Mouse (Mus musculus) WW6 (cell line): ENCODE measurements around the gene Gsta2.
"Not testable (repeated sequence)": the region's sequence is repeated elsewhere in the genome, so short reads cannot be mapped to it uniquely, and the experiment has no call there.

Source experiments
- DNase-seq: peaks from one replicate; pipeline ENCODE4 v3.0.0-alpha.2; 2013; ENCODE audit warnings: low read depth, low spot score

The Gsta2 gene

DNA sequence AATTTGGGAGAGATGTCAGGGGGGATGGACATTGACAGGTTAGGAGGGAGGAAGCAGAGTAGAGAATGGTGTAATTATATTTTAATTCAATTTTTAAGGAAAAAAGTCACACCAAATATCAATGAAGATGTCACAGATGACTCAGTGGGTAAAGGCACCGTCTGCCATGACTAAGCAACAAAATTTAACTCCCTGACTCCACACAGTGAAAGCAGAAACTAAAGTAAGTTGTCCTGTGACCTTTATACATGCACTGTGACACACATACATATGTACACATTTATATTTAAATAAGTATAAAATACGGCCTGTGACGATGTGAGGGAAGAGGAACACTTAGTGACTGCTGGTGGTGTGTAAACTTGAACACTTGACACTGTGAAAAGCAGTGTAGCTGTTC lies 47.5 kb downstream of the Gsta2 start:
- DNase-seq: not testable (repeated sequence)

DNA sequence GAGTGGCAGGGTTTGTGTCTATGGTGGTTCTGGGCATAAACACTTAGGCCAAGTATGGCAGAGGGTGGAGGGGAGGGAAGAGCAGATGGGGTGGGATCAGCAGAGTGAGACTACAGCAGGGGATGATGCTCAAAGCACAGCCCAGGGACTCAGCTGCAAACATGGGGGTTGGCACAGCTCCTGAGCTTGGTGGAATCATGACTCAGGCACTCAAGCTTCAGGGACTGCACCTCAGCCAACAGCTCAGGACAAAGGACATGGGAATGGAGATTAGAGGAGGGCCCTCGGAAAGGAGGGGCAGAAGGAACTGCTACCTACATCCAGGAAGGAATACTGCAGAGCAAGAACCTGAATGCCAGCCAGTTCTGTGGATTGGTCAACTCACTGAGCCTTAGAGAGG lies 56.4 kb downstream of the Gsta2 start:
- not testable (repeated sequence) for DNase-seq

DNA sequence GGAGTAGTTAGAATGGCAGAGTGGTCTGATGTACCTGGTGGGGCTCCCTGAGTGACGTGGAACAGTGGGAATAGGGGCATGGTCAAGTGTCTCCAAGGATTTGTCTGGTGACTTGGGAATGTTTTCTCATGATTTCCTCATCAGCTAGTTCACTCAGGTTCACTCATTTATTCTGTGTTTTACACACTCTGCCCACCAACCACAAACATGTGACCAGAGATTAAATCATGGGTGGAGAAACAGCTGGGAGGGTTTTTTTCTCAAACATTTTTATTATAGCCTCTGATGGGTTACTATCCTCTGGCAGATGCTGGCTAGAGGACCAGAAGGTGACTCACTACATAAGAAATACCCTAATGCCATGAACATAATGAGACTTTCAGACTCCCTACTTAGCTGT lies 57.4 kb downstream of the Gsta2 start:
- DNase-seq: no peak

DNA sequence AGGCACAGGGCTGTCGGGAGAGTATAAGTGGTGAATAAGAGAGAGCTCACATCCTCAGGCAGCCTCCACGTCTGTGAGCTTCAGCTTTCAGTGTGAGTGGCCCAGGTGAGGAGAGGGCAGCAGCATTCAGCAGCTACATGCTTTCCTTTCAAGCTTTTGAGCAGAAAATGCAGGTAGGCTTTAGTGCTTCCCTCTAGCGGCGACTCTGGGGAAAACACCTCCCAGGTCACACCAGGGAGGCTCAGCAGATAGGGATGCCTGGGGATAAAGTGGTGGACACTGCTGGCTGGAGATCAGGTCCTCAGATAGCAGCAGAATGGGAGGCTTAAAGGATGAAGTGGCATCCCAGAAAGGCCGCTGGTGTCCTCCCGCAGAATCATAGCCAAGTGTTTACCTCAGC lies 59.5 kb downstream of the Gsta2 start:
- peak; percentile 33 for DNase-seq

DNA sequence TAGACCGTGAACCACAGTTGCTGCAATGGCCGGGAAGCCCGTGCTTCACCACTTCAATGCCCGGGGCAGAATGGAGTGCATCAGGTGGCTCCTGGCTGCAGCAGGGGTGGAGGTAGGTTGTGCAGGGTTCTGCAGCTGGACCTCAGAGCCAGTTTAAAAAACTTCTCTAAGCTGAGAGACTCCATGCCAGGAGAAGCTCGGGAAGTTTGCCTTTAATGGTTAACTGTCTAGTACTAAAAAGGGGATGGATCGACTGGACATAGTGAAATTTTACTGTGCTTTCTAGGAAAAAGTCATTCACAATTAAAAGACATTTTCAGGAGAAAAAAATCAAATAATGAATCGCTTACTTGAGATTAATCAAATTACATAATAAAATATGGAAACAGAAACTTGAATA lies 60.8 kb downstream of the Gsta2 start:
- DNase-seq: not testable (repeated sequence)

DNA sequence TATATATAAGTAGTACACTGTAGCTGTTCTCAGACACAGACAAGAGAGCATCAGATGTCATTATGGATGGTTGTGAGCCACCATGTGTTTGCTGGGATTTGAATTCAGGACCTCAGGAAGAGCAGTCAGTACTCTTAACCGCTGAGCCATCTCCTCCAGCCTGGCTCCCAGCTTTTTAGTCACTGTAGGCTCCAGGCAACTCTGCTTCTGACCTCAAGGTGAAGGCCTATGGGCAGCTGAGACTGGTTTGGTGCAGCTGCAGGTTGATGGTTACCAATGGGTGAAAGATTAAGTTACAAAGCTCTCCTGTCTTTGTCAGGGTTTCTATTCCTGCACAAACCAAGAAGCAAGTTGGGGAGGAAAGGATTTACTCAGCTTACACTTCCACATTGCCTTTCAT lies 61.9 kb downstream of the Gsta2 start:
- DNase-seq: not testable (repeated sequence)

DNA sequence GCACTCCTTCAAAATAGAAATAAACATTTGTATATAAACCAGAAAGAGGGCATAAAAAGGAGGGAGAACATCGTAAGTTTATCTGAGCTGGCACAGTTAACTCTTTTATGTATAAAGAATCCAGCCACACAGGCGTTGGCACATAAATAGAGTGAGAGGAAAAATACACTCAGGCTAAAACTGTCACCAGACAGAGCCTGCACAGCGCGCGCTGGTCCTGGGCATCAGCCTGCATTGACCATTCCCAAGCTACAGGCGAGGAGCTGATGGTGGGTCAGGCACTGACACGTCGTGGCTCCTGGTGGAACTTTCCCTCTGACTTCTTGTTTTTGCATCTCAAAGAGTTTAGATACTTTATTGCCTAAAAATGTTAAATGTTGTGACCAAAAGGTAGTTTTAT lies 63.1 kb downstream of the Gsta2 start:
- DNase-seq: not testable (repeated sequence)

DNA sequence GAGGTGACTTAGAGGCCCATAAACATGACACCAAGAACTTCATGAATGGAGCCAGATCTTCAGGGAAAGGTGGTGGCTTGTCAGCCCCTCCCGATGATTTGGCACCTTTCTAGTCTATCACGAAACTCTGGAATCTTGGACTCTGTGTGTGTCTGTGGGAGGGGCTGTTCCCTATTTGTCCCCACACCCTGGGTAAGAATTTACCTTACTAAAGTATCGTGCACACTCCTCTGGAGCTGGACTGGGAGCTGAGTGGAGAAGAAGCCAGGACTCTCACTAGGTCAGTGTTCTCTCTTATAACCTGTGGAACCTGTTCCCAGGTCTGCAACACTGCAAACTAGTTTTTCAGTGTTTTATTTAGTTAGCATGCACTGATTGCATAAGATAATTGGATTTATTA lies 65.9 kb downstream of the Gsta2 start, which contains the start of gene Gm10639:
Gene Gm10639 (plus strand): TSS at position 201 of the 400 bp plus-strand sequence.
- not testable (repeated sequence) for DNase-seq

DNA sequence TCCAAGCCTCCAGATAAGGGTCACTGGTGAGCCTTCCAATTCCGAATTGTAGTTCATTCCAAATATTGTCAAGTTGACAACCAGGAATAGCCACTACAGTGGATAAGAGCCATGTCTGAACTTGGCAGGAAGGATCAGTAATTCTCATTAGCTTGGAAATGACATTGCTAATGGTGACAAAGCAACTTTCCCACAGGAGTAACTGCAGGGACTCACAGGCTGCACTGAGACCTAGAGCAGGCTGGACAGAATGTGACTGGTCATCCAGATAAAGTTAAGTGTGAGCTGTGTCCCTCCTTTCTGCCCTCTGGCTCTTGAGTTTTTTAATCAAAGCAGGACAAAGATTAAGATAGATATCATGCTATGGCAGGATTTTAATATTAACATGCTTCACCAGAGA lies 66.5 kb downstream of the Gsta2 start:
- DNase-seq: not testable (repeated sequence)

DNA sequence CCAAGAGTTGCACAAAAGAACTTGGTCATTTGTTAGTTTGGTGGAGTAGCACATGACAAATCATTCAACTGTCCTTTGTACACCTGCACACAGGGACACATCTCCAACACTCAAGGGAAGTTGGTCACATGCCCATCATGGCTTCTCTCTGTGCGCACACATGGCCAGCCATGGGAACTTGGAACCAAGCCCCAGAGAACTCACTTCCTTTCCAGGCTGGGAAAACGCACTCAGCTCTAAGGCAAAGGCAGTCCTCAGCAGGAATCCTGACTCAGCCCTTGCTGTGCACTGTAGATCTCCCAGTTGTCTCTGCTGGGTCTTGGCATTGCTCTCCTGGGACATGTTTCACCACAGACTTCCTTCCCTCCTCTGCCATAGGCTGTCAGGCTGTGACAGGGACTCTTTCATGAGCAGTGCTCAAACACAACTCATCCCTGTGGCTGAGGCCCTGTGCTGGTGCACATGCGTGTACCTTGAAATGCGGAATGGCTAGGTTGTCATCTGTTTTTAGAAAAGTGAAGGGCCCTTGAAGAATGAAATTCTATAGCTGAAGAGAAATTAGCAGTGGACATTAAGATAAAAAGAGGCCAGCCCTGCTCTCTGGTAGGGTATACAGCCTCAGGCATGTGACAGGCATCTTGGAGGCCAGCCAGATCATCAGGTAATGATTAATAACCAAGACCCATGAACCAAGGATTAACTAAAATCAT lies 73.4 kb downstream of the Gsta2 start:
- not testable (repeated sequence) for DNase-seq
